Mouse (Mus musculus) bone marrow macrophage, adult 2 months (primary cell): Measurements from ENCODE around the gene Bace1. TPM values are rescaled to one million over a fixed set of nuclear protein-coding genes. Genes with fewer than 3 reads are reported as not detected.

ENCODE experiments used
- H3K27ac ChIP-seq: 2 replicates; pipeline ENCODE4 v1.5.1; 2012; ENCODE audit warnings: low read depth, low read length; ENCODE audit not compliant: insufficient read depth
- H3K4me1 ChIP-seq: 2 replicates; pipeline ENCODE4 v1.6.1; 2012; ENCODE audit warnings: low read length; ENCODE audit not compliant: control insufficient read depth, insufficient read depth
- H3K4me3 ChIP-seq: 2 replicates; pipeline ENCODE4 v1.5.1; 2012; ENCODE audit warnings: mild to moderate bottlenecking, low read length, moderate library complexity; ENCODE audit not compliant: insufficient read depth
- CTCF ChIP-seq: IDR thresholded peaks from 2 replicates; pipeline ENCODE4 v1.5.1; 2012; ENCODE audit warnings: low read depth, mild to moderate bottlenecking, low read length, moderate library complexity
- POLR2A ChIP-seq: IDR thresholded peaks from 2 replicates; pipeline ENCODE4 v1.6.1; 2012; ENCODE audit warnings: mild to moderate bottlenecking, low read depth, low read length, borderline replicate concordance
- polyA plus RNA-seq: library from polyadenylated mRNA; stranded (reverse); fragments of >200 nt; gene quantifications from 2 replicates; pipeline ENCODE4 v1.2.4, GENCODE M21; 2012; ENCODE audit not compliant: missing spikeins, insufficient read depth, insufficient read length

Bace1 gene
- polyA plus RNA-seq, 1 experiment = 2.0 TPM

DNA sequence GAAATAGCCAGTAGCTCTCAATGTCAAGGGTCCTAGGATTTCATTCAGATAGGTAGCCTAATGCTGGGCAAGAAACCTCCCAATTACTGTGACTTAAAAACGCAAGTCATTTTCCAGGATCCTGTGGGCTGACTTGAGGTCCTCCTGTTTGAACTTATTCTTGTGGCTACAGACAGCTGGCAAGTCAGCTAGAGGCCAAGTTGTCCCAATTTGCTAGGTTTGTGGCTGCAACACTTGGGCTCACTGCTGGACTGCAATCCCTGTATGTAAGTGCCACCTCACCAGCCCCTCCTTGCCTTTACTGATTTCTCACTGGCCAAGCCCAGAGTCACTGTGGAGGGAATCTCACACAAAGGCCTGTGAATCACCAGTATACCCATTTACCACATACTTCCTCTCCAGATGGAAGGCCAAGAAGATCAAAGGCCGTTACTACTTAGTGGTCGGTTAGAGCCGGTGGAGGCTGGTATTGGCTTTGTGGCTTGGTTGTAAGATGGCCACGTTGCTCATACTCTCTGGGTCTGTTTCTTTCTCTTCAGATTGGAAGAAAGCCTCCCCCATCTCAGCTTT, 8.6 kb downstream of the Bace1 start:
- peaks cover 10% of the 10 kb centered on the region for H3K4me1 ChIP-seq
- no peak overlapping the region for H3K4me3 ChIP-seq
- H3K27ac ChIP-seq = no peak overlapping the region
- TF ChIP-seq POLR2A (no peak), CTCF (no peak)

DNA sequence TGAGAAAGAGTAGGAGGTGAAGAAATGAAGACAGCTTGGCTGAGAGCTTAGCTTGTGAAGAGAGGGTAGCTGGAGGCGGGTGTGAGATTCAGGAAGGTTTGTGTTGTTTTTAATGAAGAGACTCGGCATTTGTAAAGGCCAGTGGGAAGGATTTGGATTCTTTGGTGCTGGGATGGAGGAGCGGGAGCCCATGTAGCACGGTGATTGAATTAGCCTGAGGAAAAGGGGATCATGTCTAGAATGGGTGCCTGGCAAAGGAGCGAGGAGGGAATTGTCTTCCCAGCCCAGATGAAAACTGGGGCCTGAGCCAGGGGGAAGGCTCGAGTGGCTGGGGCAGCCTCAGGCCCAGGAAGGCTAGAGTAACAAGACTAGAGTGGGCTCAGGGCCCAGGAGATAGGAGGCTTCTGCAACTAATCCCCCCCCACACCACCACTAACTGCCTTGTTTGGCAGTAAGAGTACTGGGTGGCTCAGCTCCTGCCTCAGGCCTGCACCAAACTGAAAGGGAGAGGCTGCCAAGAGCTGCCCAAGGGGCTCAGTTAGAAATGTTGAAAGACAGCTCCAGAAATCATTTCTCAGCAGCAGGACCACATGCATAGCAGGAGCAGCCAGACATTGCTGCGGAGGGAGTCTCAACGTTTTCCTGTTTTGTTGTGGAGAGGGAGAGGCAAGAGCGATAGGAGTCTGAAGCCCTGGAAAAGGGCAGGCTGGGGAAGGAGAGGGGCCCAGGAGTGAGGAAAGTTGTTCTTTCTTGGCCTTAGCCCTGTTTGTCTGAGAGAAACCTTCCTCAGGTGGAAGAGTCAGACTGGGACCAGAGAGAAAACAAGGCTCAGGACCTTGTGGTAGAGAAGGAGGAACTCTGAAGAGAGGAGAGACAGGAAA, 11.4 kb downstream of the Bace1 start:
- no peak overlapping the region for H3K27ac ChIP-seq

DNA sequence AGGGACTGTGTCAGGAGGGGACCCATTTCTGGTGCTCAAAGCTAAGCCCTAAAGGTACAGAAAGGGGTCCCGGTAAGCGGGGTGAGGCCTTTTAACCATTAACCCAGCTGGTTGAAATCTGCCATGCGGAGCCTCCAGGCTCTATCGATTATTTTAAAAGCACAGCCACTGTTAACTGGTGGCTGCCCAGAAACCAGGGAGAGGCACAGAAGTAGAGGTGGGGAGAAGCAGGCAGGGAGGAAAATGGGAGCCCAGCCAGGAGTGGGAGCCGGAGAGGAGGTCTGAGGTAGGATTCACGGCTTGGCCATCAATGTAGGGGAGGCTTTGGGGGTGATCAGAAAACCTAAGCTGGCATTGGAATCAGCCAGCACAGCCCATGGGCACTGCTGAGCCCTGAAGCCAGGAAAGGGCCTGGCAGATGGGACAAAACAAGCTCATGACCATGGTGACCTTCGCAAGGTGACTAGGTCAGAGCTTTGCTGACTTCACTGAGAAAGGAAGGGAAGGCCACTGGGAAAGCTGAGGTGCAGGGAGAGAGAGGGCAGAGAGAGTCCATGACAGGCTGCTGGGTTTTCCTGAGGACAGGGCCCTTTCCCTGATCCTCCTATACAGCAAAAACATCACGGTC, 12.3 kb downstream of the Bace1 start:
- TF ChIP-seq POLR2A (no peak), CTCF (no peak)
- no peak overlapping the region for H3K4me3 ChIP-seq
- no peak overlapping the region for H3K27ac ChIP-seq
- peaks cover 15% of the 10 kb centered on the region for H3K4me1 ChIP-seq

More for the DNA sequence above, 11.4 kb downstream of the Bace1 start:
- H3K4me1 ChIP-seq = peaks cover 15% of the 10 kb centered on the region
- TF ChIP-seq POLR2A (no peak), CTCF (no peak)
- H3K4me3 ChIP-seq = no peak overlapping the region

DNA sequence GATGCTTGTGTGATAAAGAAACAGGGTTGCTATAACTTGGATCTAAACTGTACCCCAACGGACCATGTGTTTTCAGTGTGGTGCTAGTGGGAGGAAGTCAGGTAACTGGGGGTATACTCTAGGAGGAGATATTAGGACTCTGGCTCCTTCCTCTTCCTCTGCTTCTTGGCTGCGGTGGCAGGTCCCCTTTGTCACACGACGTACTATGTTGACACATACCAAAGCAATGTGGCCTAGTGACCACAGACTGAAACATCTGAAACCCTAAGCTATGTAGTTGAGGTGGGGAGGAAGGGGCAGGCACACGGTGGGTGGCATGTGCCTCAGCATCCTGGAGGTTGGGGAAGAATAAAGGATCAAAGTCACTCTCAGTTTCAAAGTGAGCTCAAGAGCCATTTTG, 12.9 kb downstream of the Bace1 start:
- TF ChIP-seq POLR2A = no peak
- no peak for TF ChIP-seq CTCF
- H3K27ac ChIP-seq = no peak overlapping the region

DNA sequence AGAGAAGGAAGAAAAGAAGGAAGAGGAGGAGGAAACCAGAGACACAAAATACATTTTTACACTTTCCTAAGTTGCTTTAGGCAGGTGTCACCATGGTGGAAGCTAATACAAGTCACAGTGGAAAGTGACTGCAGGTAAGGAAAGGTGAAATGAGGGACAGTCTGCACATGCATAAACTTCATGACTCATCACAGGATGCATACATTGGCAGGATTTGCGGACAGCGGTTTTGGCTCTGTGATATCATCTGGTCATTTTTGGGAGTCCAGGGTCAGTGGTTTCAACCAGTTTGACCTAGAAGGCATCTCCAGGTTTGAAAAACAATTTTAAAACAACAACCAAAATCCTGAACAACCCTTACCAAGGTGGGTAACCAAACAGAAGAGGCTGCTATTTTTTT, 13.4 kb downstream of the Bace1 start:
- H3K27ac ChIP-seq = no peak overlapping the region
- H3K4me1 ChIP-seq = peaks cover 12% of the 10 kb centered on the region
- TF ChIP-seq CTCF (no peak), POLR2A (no peak)

More for the DNA sequence above, 12.9 kb downstream of the Bace1 start:
- Histone ChIP-seq H3K4me1 (peaks cover 15% of the 10 kb centered on the region), H3K4me3 (no peak overlapping the region)

DNA sequence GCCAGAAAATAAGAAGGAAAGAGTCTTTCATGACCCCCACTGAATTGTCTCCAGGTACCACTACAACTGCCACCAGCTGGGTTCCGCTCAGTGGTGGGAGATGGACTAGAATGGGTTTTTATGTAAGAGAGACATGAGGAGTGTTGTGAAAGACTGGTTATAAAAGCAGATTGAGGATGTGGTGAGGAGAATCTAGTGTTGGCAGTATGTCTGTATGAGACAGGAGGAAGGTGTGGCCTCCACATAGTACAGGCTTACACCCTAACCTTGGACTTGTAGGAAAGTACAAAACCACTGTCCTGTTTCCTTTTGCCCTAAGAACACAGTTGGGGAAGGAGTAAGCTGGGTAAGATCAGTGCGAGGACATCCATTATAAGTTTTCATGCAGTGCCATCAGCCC, 15.3 kb downstream of the Bace1 start:
- TF ChIP-seq CTCF (no peak), POLR2A (no peak)
- H3K4me3 ChIP-seq = no peak overlapping the region
- H3K4me1 ChIP-seq = peaks cover 7% of the 10 kb centered on the region
- H3K27ac ChIP-seq = no peak overlapping the region

More for the DNA sequence above, 13.4 kb downstream of the Bace1 start:
- H3K4me3 ChIP-seq = no peak overlapping the region

DNA sequence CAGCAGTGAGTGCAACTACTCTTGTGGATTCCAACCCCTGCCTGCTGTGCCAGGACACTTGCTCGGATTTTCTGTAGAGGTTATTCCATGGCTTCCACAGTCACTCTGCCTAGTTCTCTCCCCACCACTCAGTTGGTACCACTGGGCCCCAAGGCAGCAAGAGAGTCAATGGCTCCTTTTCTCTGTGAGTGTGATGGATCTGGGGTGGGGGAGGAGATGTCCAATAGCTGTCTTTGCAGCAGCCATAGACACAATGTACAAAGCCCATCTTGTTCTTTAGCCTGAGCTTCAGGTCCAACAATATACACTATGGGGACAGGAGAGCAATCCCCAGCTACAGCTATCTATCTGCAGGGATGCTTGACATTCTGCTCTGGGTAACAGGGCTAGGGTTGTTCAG, 15.8 kb downstream of the Bace1 start:
- no peak overlapping the region for H3K27ac ChIP-seq
- H3K4me3 ChIP-seq = no peak overlapping the region
- H3K4me1 ChIP-seq = peaks cover 7% of the 10 kb centered on the region
- TF ChIP-seq POLR2A (no peak), CTCF (no peak)

DNA sequence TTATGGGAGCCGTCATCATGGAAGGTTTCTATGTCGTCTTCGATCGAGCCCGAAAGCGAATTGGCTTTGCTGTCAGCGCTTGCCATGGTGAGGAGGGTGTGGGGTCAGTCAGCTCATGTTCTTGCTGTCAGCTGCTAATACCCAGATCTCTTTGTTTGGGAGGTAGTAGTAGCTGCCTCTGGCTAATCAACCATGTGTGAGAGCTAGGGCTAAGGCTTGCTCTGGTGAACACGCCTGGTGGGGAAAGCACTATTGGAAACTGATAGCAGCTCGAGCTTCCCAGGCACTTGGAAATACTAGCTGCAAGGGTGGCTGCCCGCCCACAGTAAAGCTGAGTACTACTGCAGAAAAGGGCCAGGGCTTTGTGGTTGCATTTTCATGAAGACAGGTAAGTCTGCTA, 21.0 kb downstream of the Bace1 start:
- Histone ChIP-seq H3K4me3 (no peak overlapping the region), H3K4me1 (no peaks in the 10 kb centered on the region), H3K27ac (no peak overlapping the region)
- TF ChIP-seq POLR2A = no peak
- no peak for TF ChIP-seq CTCF

DNA sequence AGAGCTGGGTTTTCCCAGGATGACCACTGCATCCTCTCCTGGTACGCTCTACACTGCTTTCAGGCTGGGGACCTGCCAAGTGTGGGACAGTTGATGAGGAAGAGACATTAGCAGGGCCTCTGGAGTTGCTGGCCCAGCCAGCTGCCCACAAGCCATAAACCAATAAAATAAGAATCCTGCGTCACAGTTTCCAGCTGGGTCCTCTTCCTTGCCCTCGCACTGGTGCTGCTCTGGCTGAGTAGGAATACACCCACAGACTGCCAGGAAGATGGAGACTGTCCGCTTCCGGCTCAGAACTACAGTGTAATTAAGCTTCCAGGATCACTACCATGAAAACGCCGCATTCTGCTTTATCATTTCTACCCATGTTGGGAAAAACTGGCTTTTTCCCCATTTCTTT, 23.4 kb downstream of the Bace1 start:
- Histone ChIP-seq H3K4me3 (no peak overlapping the region), H3K4me1 (no peaks in the 10 kb centered on the region), H3K27ac (no peak overlapping the region)
- TF ChIP-seq CTCF (no peak), POLR2A (no peak)

DNA sequence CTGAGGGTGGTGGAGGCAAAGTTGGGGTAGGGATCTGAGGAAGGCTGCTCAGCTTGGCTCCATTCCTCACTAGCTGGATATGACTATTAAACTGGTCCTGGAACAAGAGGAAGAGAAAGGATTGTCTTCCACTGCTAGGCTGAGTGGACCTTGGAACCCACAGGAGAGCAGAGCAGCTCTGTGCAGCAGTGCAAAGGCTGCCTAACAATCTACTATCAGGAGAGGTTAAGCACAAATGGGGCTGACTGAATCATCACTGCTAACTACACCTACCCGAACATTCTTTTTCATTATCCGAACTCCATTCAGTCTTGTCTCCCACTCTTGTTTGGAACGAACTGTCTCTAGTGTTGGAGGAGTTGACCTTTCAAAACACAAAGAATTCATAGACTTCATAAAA, 30.8 kb downstream of the Bace1 start:
- H3K27ac ChIP-seq = no peak overlapping the region

More for the DNA sequence above, 30.8 kb downstream of the Bace1 start:
- no peak for TF ChIP-seq CTCF
- Histone ChIP-seq H3K4me1 (no peaks in the 10 kb centered on the region), H3K4me3 (no peak overlapping the region)
